Mouse (Mus musculus) central nervous system, embryonic 11.5 days (tissue): ENCODE results near the gene Tcstv1. TPM values are rescaled to one million over a fixed set of nuclear protein-coding genes. Genes with fewer than 3 reads are reported as not detected.

Experiments used
- polyA plus RNA-seq: library from polyadenylated mRNA; depleted of rRNA; stranded (reverse); fragments of >200 nt; gene quantifications from 2 replicates; pipeline ENCODE4 v1.2.3, GENCODE M21; 2012; rRNA removed

Tcstv1 gene
- not detected in 2 replicates for polyA plus RNA-seq

DNA sequence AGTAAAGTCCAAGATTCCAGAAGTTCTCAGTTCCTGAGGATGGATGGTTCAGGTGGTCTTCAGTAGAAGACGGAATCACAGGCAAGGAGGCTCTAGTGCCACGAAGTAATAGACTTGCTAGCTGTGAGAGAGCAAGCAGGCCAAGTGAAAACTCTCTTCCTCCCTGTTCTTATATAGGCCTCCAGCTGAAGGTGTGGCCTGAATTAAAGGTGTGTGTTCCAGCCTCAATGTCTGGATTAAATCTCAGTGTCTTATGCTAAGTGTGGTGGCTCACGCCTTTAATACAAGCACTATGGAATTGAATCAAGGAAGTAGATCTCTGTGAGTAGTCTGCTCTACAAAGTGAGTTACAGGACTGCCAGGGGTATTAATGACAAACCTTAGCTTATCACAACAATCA is at the start of gene Tcstv1:
Tcstv1 (minus strand) TSS at position 101 of the 400 bp plus-strand sequence.

DNA sequence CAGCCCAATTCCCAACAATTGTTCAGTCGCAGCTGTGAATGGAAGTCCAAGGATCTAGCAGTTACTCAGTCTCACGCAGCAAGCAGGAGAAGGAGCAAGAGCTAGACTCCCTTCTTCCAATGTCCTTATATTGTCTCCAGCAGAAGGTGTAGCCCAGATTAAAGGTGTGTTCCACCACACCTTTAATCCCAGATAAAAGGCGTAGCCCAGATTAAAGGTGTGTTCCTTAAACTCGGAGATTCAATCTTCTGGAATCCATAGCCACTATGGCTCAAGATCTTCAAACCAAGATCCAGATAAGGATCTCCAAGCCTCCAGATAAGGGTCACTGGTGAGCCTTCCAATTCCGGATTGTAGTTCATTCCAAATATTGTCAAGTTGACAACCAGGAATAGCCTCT is 34.6 kb upstream of the Tcstv1 start, which contains the start of gene Gm21761:
Gm21761 (minus strand) TSS at position 101 of the 400 bp plus-strand sequence.

Other genes with a start within 250 kb of the Tcstv1 start
- 238 and 252 TPM in 2 replicates for gene Hmgcs1, start 204.4 kb downstream of the Tcstv1 start, polyA plus RNA-seq
- gene Nim1k, start 138.9 kb downstream of the Tcstv1 start, polyA plus RNA-seq = 0.94 and 1.2 TPM in 2 replicates
- 43.6 and 48.0 TPM in 2 replicates for gene Zfp131, start 103.9 kb downstream of the Tcstv1 start, polyA plus RNA-seq
- not detected in 2 replicates for gene AF067063, start 64.6 kb downstream of the Tcstv1 start, polyA plus RNA-seq
- not detected in 2 replicates for gene D13Ertd608e, start 58.8 kb downstream of the Tcstv1 start, polyA plus RNA-seq
- gene Gm21761, start 34.5 kb upstream of the Tcstv1 start, polyA plus RNA-seq = not detected in 2 replicates
- gene B020031M17Rik, start 56.0 kb upstream of the Tcstv1 start, polyA plus RNA-seq = not detected in 2 replicates
- gene Gm36079, start 132.2 kb upstream of the Tcstv1 start, polyA plus RNA-seq = not detected in 2 replicates
- gene Gm21188, start 157.4 kb upstream of the Tcstv1 start, polyA plus RNA-seq = not detected in 2 replicates
- gene Gm20767, start 245.5 kb upstream of the Tcstv1 start, polyA plus RNA-seq = not detected in 2 replicates